Mouse (Mus musculus): ENCODE measurements around the gene Lrrc34. TPM values are rescaled to one million over a fixed set of nuclear protein-coding genes. Genes with fewer than 3 reads are reported as not detected.
A peak's percentile ranks its signal among the peaks of the same experiment; 100 is the strongest.

The Lrrc34 gene
- polyA plus RNA-seq, 1 experiment from 2014 or later: 2.4 TPM

DNA sequence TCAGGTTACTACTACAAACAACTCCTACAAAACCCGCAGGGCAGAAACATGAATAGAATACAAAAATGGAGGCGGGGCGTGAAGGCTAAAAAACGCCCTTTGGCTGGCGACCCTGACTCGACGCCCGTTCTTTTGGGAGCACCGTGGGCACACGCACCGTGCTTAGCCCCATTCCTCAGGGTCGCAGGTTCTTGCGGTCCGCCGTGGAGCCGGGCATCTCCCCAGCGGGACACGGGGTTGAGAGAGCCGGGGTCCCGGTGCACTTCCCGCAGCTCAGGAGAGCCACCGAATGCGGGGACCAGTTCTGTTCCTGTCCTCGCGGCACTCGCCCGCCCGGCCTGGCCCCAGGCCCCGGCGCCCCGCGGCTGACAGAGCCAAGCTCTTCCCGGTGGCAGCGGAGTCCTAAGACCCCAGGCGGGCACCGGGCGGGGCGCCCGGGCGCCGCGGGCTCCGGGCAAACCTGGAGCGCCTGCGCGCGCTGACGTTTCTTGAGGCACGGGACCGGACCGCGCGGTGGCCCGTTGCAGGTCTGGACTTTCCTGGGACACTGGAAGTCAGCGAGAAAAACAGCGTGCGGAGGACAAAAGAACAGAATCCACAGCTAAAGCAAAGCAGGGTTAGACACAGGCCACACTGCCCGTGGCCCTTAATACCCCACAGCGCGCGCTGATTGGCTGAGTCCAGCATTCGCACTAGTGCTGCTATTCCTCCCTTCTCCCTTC is 52.4 kb downstream of the Lrrc34 start:
- H3K4me1 ChIP-seq (replicated peaks): peaks cover 15% of the 10 kb centered on the region
- H3K9ac ChIP-seq: peak overlapping the region; percentile 88
- H3K27me3 ChIP-seq: peaks cover 21% of the 10 kb centered on the region
- ATAC-seq (ENCODE audit: low FRiP score): peak; percentile 77
- peak overlapping the region; percentile 67 for H3K4me2 ChIP-seq
- no peaks in the 10 kb centered on the region for H3K9me3 ChIP-seq
- under 1% methylated on average over 53 of the region's 62 CpGs for WGBS
- H3K27ac ChIP-seq: peak overlapping the region; percentile 84
- no peaks in the 10 kb centered on the region for H3K36me3 ChIP-seq
- peak overlapping the region; percentile 75 for H3K4me3 ChIP-seq

DNA sequence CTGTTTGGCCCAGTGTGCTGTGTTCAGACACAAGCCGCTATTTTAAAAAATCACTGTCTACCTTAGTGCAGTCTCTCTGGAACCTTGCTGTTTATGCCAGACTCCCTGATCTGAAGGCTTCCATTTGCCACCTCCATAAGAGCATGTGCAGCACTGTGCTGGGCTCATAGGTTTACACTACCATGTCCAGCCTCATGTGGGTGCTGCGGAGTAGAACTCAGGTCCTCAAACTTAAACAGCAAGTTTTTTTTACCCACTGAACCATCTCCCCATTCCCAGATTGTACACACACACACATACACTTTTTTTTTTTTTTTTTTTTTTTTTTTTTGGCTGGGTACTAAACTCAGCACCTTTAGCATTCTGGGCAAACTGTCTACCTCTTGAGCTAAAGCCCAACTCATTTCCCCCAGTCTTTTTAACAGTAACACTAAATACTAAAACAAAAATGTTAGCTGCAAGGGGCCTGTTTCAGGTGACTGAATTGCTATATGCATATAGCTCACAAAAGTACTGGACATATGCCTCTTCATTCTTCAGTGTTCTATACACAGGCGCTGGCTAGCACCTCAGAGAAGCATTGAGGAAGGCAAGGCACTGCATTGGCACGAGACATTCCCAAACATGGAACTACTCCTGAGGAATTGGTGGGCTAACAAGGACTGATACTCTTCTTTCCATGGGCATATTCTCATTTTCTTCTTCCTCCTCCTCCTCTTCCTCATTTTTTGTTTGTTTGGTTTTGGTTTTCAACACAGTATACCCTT is 53.8 kb downstream of the Lrrc34 start:
- Histone ChIP-seq H3K4me3 (no peak overlapping the region), H3K36me3 (no peaks in the 10 kb centered on the region), H3K9ac (no peak overlapping the region), H3K4me2 (no peak overlapping the region), H3K9me3 (no peaks in the 10 kb centered on the region), H3K4me1 (replicated peaks) (peaks cover 5% of the 10 kb centered on the region; the same call in 1 of the 2 replicates), H3K27me3 (peaks cover 21% of the 10 kb centered on the region), H3K27ac (no peak overlapping the region)
- WGBS: 83% methylated on average over 4 of the region's 4 CpGs
- no peak for ATAC-seq (ENCODE audit: low FRiP score)

DNA sequence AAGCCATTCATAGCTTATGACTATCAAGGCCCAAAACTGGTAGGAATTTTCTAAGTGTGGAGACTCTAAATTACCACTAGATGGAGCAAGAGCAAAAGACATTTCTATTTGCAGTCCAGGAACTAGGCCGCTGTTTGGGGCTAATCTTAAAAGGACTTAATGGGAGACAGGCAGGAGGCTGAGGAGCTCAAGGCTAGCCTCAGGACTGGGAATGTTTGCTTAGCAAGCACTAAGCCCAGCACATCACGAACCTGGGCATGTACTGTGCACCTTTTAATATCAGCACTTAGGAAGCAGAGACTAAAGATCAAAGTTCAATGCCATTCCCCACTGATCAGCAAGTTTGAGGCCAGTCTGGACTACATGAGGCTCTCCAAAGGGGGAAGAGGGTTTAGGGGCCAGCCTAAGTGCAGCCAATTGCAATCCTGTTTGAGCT is 55.2 kb downstream of the Lrrc34 start:
- no peak overlapping the region for H3K4me2 ChIP-seq
- H3K9me3 ChIP-seq: no peaks in the 10 kb centered on the region
- H3K36me3 ChIP-seq: no peaks in the 10 kb centered on the region
- WGBS: 0% methylated on average over 2 of the region's 2 CpGs
- H3K4me3 ChIP-seq: no peak overlapping the region
- ATAC-seq (ENCODE audit: low FRiP score): no peak
- H3K4me1 ChIP-seq (replicated peaks): peaks cover 5% of the 10 kb centered on the region; the same call in 1 of the 2 replicates
- peaks cover 10% of the 10 kb centered on the region; the same call in 1 of the 2 replicates for H3K27me3 ChIP-seq
- no peak overlapping the region for H3K9ac ChIP-seq
- H3K27ac ChIP-seq: no peak overlapping the region

DNA sequence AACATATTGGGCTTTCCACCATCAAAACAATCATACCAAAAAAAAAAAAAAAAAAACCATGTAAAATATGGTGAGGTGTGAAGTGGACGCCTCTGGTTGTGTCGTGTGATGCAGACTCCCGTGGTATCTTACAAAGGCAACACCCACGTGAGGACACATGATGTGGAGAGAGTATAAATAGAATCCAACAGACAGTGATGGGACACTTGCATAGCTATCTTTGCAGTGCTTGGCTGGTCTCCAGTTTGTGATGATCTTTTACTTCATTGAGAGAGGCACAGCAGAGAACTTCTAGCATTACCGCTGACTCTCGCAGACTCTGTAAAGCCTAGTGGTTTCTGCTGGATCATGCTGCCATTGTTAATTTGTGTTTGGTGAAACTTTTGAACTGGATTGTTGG is 58.8 kb downstream of the Lrrc34 start:
- Histone ChIP-seq H3K36me3 (no peaks in the 10 kb centered on the region), H3K4me3 (no peak overlapping the region), H3K4me1 (replicated peaks) (no peaks in the 10 kb centered on the region), H3K9ac (no peak overlapping the region), H3K9me3 (0 out of 2 replicates have a peak, but pooled peaks cover 2% of the 10 kb centered on the region), H3K4me2 (no peak overlapping the region), H3K27ac (no peak overlapping the region), H3K27me3 (no peaks in the 10 kb centered on the region)
- 84% methylated on average over 6 of the region's 6 CpGs for WGBS
- no peak for ATAC-seq (ENCODE audit: low FRiP score)

Other genes starting within 250 kb of the Lrrc34 start
- gene Mecom, start 99.9 kb downstream of the Lrrc34 start, polyA plus RNA-seq (2015; fragmentation: Nextera tagmentation; extraction: Ambion mirVana): 12.3 and 18.4 TPM in 2 replicates
- 0.25 and 0.28 TPM in 2 replicates for gene Actrt3, start 47.9 kb downstream of the Lrrc34 start, polyA plus RNA-seq (2015; fragmentation: Nextera tagmentation; extraction: Ambion mirVana)
- 34.6 and 35.0 TPM in 2 replicates for gene Mynn, start 45.8 kb downstream of the Lrrc34 start, polyA plus RNA-seq (2015; fragmentation: Nextera tagmentation; extraction: Ambion mirVana)
- gene Lrriq4, start 3.4 kb downstream of the Lrrc34 start, polyA plus RNA-seq (2015; fragmentation: Nextera tagmentation; extraction: Ambion mirVana): 0.06 TPM in 1 of 2 replicates, not detected in the other
- 0.25 and 0.39 TPM in 2 replicates for gene Lrrc31, start 52.0 kb upstream of the Lrrc34 start, polyA plus RNA-seq (2015; fragmentation: Nextera tagmentation; extraction: Ambion mirVana)
- not detected in 2 replicates for gene Samd7, start 98.4 kb upstream of the Lrrc34 start, polyA plus RNA-seq (2015; fragmentation: Nextera tagmentation; extraction: Ambion mirVana)
- 104 and 107 TPM in 2 replicates for gene Sec62, start 145.0 kb upstream of the Lrrc34 start, polyA plus RNA-seq (2015; fragmentation: Nextera tagmentation; extraction: Ambion mirVana)
- 1.1 and 1.8 TPM in 2 replicates for gene Gpr160, start 208.1 kb upstream of the Lrrc34 start, polyA plus RNA-seq (2015; fragmentation: Nextera tagmentation; extraction: Ambion mirVana)

All from hindbrain, embryonic 13.5 days (tissue).